Mouse (Mus musculus) testis, adult 10 weeks (tissue): Measurements from ENCODE around the gene Lrtm2. TPM values are rescaled to one million over a fixed set of nuclear protein-coding genes. Genes with fewer than 3 reads are reported as not detected.

Source experiments
- polyA plus RNA-seq: library from polyadenylated mRNA; stranded (reverse); fragments of 350-450 nt; fragmentation: Illumina TruSeq; extraction: RNeasy Lipid Tissue Mini Kit (QIAGEN cat#74804); gene quantifications from one replicate; pipeline ENCODE4 v1.2.3, GENCODE M21; 2014; ENCODE audit warnings: low read depth, low replicate concordance

The Lrtm2 gene
- not detected for polyA plus RNA-seq

GRCm38 (mm10) chr6:119330506-119330905, at the start of gene Lrtm2:
TSS of gene Lrtm2 (minus strand) at chr6:119330766.

Other genes starting within 250 kb of the Lrtm2 start
- 40.1 TPM for gene Dcp1b, start 155.5 kb downstream of the Lrtm2 start, polyA plus RNA-seq
- gene Cacna1c, start 134.3 kb downstream of the Lrtm2 start, polyA plus RNA-seq = 0.53 TPM
- gene Cacna2d4, start 94.2 kb downstream of the Lrtm2 start, polyA plus RNA-seq = 0.04 TPM
- 25.4 TPM for gene Adipor2, start 86.9 kb upstream of the Lrtm2 start, polyA plus RNA-seq
- 9.9 TPM for gene Fbxl14, start 148.9 kb upstream of the Lrtm2 start, polyA plus RNA-seq
- 0.59 TPM for gene Wnt5b, start 213.6 kb upstream of the Lrtm2 start, polyA plus RNA-seq